Mouse (Mus musculus): Measurements from ENCODE around the gene Vmn1r6. TPM values are rescaled to one million over a fixed set of nuclear protein-coding genes. Genes with fewer than 3 reads are reported as not detected.
"Not testable (repeated sequence)": the region's sequence is repeated elsewhere in the genome, so short reads cannot be mapped to it uniquely, and the experiment has no call there.

The Vmn1r6 gene
- not detected in 2 replicates for polyA plus RNA-seq (2012; rRNA removed)

GRCm38 (mm10) chr6:56996943-56997342 lies at the start of gene Vmn1r6:
Gene Vmn1r6, plus strand, starts transcription at chr6:56997243.
- Histone ChIP-seq H3K27me3 (ENCODE audit: control insufficient read depth, insufficient read depth, low read length) (no peaks in the 10 kb centered on the region), H3K27ac (ENCODE audit: insufficient read depth, low read length) (no peak within 1 kb of the TSS), H3K4me1 (ENCODE audit: control insufficient read depth, insufficient read depth, low read length) (no peaks in the 10 kb centered on the region), H3K4me3 (replicated peaks; ENCODE audit: insufficient read depth, low read depth, low read length) (no peak within 1 kb of the TSS)
- 79% methylated on average over 2 of the region's 2 CpGs for WGBS
- DNase-seq = no peak
- TF ChIP-seq POLR2A (IDR thresholded peaks at IDR 0.05; ENCODE audit: borderline replicate concordance, insufficient read depth, low read length) = no peak
- TF ChIP-seq CTCF (IDR thresholded peaks at IDR 0.05; ENCODE audit: borderline replicate concordance, insufficient read depth, low read depth, low read length) = no peak

GRCm38 (mm10) chr6:56956436-56956835 lies 40.6 kb upstream of the Vmn1r6 start:
- Histone ChIP-seq H3K4me3 (replicated peaks; ENCODE audit: insufficient read depth, low read depth, low read length) (no peak overlapping the region), H3K27me3 (ENCODE audit: control insufficient read depth, insufficient read depth, low read length) (no peaks in the 10 kb centered on the region), H3K27ac (ENCODE audit: insufficient read depth, low read length) (no peak overlapping the region), H3K4me1 (ENCODE audit: control insufficient read depth, insufficient read depth, low read length) (no peaks in the 10 kb centered on the region)
- no peak for TF ChIP-seq CTCF (IDR thresholded peaks at IDR 0.05; ENCODE audit: borderline replicate concordance, insufficient read depth, low read depth, low read length)
- TF ChIP-seq POLR2A (IDR thresholded peaks at IDR 0.05; ENCODE audit: borderline replicate concordance, insufficient read depth, low read length) = no peak
- WGBS = 31% methylated on average over 5 of the region's 5 CpGs
- no peak for DNase-seq

- no peak for DNase-seq
- Histone ChIP-seq H3K27ac (ENCODE audit: insufficient read depth, low read length) (no peak within 1 kb of the TSS), H3K27me3 (ENCODE audit: control insufficient read depth, insufficient read depth, low read length) (no peaks in the 10 kb centered on the region), H3K4me1 (ENCODE audit: control insufficient read depth, insufficient read depth, low read length) (no peaks in the 10 kb centered on the region), H3K4me3 (replicated peaks; ENCODE audit: insufficient read depth, low read depth, low read length) (no peak within 1 kb of the TSS)
- no peak for TF ChIP-seq CTCF (IDR thresholded peaks at IDR 0.05; ENCODE audit: borderline replicate concordance, insufficient read depth, low read depth, low read length)
- TF ChIP-seq POLR2A (IDR thresholded peaks at IDR 0.05; ENCODE audit: borderline replicate concordance, insufficient read depth, low read length) = no peak
These were observed 27.1 kb upstream of the Vmn1r6 start, which contains the start of gene Vmn1r5 for GRCm38 (mm10) chr6:56969973-56970372. Gene Vmn1r5, plus strand, starts transcription at chr6:56970273.

GRCm38 (mm10) chr6:57025224-57025623 lies 28.2 kb downstream of the Vmn1r6 start, which contains the start of gene Vmn1r7:
Gene Vmn1r7, minus strand, starts transcription at chr6:57025324.
- 86% methylated on average over 2 of the region's 2 CpGs for WGBS
- H3K27me3 ChIP-seq (ENCODE audit: control insufficient read depth, insufficient read depth, low read length) = not testable (repeated sequence)

GRCm38 (mm10) chr6:57031984-57032383 lies 34.9 kb downstream of the Vmn1r6 start, which contains the start of gene Vmn1r8:
Gene Vmn1r8, plus strand, starts transcription at chr6:57032284.
- H3K27ac ChIP-seq (ENCODE audit: insufficient read depth, low read length) = no peak within 1 kb of the TSS
- H3K27me3 ChIP-seq (ENCODE audit: control insufficient read depth, insufficient read depth, low read length) = no peaks in the 10 kb centered on the region
- DNase-seq = no peak
- no peak within 1 kb of the TSS for H3K4me3 ChIP-seq (replicated peaks; ENCODE audit: insufficient read depth, low read depth, low read length)
- no peaks in the 10 kb centered on the region for H3K4me1 ChIP-seq (ENCODE audit: control insufficient read depth, insufficient read depth, low read length)
- no peak for TF ChIP-seq POLR2A (IDR thresholded peaks at IDR 0.05; ENCODE audit: borderline replicate concordance, insufficient read depth, low read length)
- no peak for TF ChIP-seq CTCF (IDR thresholded peaks at IDR 0.05; ENCODE audit: borderline replicate concordance, insufficient read depth, low read depth, low read length)

More at GRCm38 (mm10) chr6:57025224-57025623, 28.2 kb downstream of the Vmn1r6 start, which contains the start of gene Vmn1r7:
- H3K4me3 ChIP-seq (replicated peaks; ENCODE audit: insufficient read depth, low read depth, low read length); H3K27ac ChIP-seq (ENCODE audit: insufficient read depth, low read length); H3K4me1 ChIP-seq (ENCODE audit: control insufficient read depth, insufficient read depth, low read length); DNase-seq: not testable (repeated sequence)

- no peak overlapping the region for H3K27ac ChIP-seq (ENCODE audit: insufficient read depth, low read length)
- no peak for DNase-seq
- H3K27me3 ChIP-seq (ENCODE audit: control insufficient read depth, insufficient read depth, low read length) = no peaks in the 10 kb centered on the region
- 80% methylated on average over 2 of the region's 2 CpGs for WGBS
- no peak overlapping the region for H3K4me3 ChIP-seq (replicated peaks; ENCODE audit: insufficient read depth, low read depth, low read length)
- no peaks in the 10 kb centered on the region for H3K4me1 ChIP-seq (ENCODE audit: control insufficient read depth, insufficient read depth, low read length)
- TF ChIP-seq POLR2A (IDR thresholded peaks at IDR 0.05; ENCODE audit: borderline replicate concordance, insufficient read depth, low read length) (no peak), CTCF (IDR thresholded peaks at IDR 0.05; ENCODE audit: borderline replicate concordance, insufficient read depth, low read depth, low read length) (no peak)
These were observed 37.6 kb downstream of the Vmn1r6 start for GRCm38 (mm10) chr6:57034674-57035073.

Other genes with a start within 250 kb of the Vmn1r6 start
- 34.4 and 35.6 TPM in 2 replicates for gene Kbtbd2, start 199.4 kb upstream of the Vmn1r6 start, polyA plus RNA-seq (2012; rRNA removed)
- 19.3 and 19.7 TPM in 2 replicates for gene Fkbp9, start 165.2 kb upstream of the Vmn1r6 start, polyA plus RNA-seq (2012; rRNA removed)
- gene Nt5c3, start 73.3 kb upstream of the Vmn1r6 start, polyA plus RNA-seq (2012; rRNA removed) = 38.8 and 47.7 TPM in 2 replicates
- 0.33 and 0.59 TPM in 2 replicates for gene Vmn1r4, start 73.2 kb upstream of the Vmn1r6 start, polyA plus RNA-seq (2012; rRNA removed)
- gene Vmn1r5, start 27.0 kb upstream of the Vmn1r6 start, polyA plus RNA-seq (2012; rRNA removed) = not detected in 2 replicates
- gene Vmn1r7, start 28.1 kb downstream of the Vmn1r6 start, polyA plus RNA-seq (2012; rRNA removed) = not detected in 2 replicates
- not detected in 2 replicates for gene Vmn1r8, start 35.0 kb downstream of the Vmn1r6 start, polyA plus RNA-seq (2012; rRNA removed)
- gene Vmn1r9, start 69.5 kb downstream of the Vmn1r6 start, polyA plus RNA-seq (2012; rRNA removed) = not detected in 2 replicates
- not detected in 2 replicates for gene Vmn1r10, start 112.2 kb downstream of the Vmn1r6 start, polyA plus RNA-seq (2012; rRNA removed)
- gene Vmn1r11, start 136.2 kb downstream of the Vmn1r6 start, polyA plus RNA-seq (2012; rRNA removed) = not detected in 2 replicates
- gene Vmn1r12, start 159.7 kb downstream of the Vmn1r6 start, polyA plus RNA-seq (2012; rRNA removed) = not detected in 2 replicates
- gene Vmn1r13, start 206.0 kb downstream of the Vmn1r6 start, polyA plus RNA-seq (2012; rRNA removed) = not detected in 2 replicates
- gene Vmn1r14, start 234.4 kb downstream of the Vmn1r6 start, polyA plus RNA-seq (2012; rRNA removed) = not detected in 2 replicates